Mouse (Mus musculus) forebrain, embryonic 11.5 days (tissue): ENCODE data around the gene Atp2b2. TPM values are rescaled to one million over a fixed set of nuclear protein-coding genes. Genes with fewer than 3 reads are reported as not detected.

Experiments
- ATAC-seq: fragments of 200-750 bp; cut with Nextera tagmentation; replicated peaks from 2 replicates; pipeline ENCODE4 v1.8.0; 2017; ENCODE audit warnings: moderate TSS enrichment; ENCODE audit not compliant: low FRiP score
- DNase-seq: peaks from one replicate; pipeline ENCODE4 v3.0.0-alpha.2; 2017; ENCODE audit warnings: low spot score
- H3K27ac ChIP-seq: fragments of 300-500 bp; sonication (generic); 2 replicates; pipeline ENCODE4 v1.5.1; 2014; ENCODE audit warnings: low read depth, low read length
- H3K27me3 ChIP-seq: fragments of 300-500 bp; sonication (generic); 2 replicates; pipeline ENCODE4 v1.6.1; 2014; ENCODE audit warnings: mild to moderate bottlenecking, low read length, mixed read lengths; ENCODE audit not compliant: control insufficient read depth, insufficient read depth
- H3K36me3 ChIP-seq: fragments of 300-500 bp; sonication (generic); 2 replicates; pipeline ENCODE4 v1.6.1; 2014; ENCODE audit warnings: mild to moderate bottlenecking, low read length, moderate library complexity, mixed read lengths; ENCODE audit not compliant: control insufficient read depth, insufficient read depth
- H3K4me1 ChIP-seq: fragments of 300-500 bp; sonication (generic); replicated peaks from 2 replicates; pipeline ENCODE4 v1.6.1; 2014; ENCODE audit warnings: low read length, mixed read lengths; ENCODE audit not compliant: control insufficient read depth, insufficient read depth
- H3K4me2 ChIP-seq: fragments of 300-500 bp; sonication (generic); 2 replicates; pipeline ENCODE4 v1.6.1; 2014; ENCODE audit warnings: low read depth, mild to moderate bottlenecking, low read length, moderate library complexity, mixed read lengths; ENCODE audit not compliant: severe bottlenecking
- H3K4me3 ChIP-seq: fragments of 300-500 bp; sonication (generic); 2 replicates; pipeline ENCODE4 v1.5.1; 2014; ENCODE audit warnings: low read depth, low read length
- H3K9ac ChIP-seq: fragments of 300-500 bp; sonication (generic); 2 replicates; pipeline ENCODE4 v1.6.1; 2014; ENCODE audit warnings: low read length
- H3K9me3 ChIP-seq: fragments of 300-500 bp; sonication (generic); 2 replicates; pipeline ENCODE4 v1.6.1; 2016; ENCODE audit warnings: low read length, mixed read lengths; ENCODE audit not compliant: control insufficient read depth
- WGBS: fragments of 180-500 bp; shearing (Covaris S2); extraction: QIAGEN DNeasy Blood & Tissue Kit; methylation state at CpG from one replicate; pipeline ENCODE4 v1.1.7; 2014; 5-methylcytosine and 5-hydroxymethylcytosine counted together
- polyA plus RNA-seq: library from polyadenylated mRNA; unstranded; fragments of >200 nt; fragmentation: Nextera tagmentation; extraction: Ambion mirVana; gene quantifications from 2 replicates; pipeline ENCODE4 v1.2.1, GENCODE M21; 2014

The Atp2b2 gene
- polyA plus RNA-seq, 1 experiment from 2014 or later = 2.5 TPM

- Histone ChIP-seq H3K4me1 (peaks cover 25% of the 10 kb centered on the region), H3K27me3 (no peaks in the 10 kb centered on the region)
- 64% methylated on average over 8 of the region's 8 CpGs for WGBS
Observed at GRCm38 (mm10) chr6:113934692-113935091, 107.7 kb downstream of the Atp2b2 start.

GRCm38 (mm10) chr6:113933261-113934151, 108.9 kb downstream of the Atp2b2 start:
- Histone ChIP-seq H3K36me3 (no peaks in the 10 kb centered on the region), H3K4me3 (no peak overlapping the region), H3K4me2 (no peak overlapping the region), H3K27me3 (no peaks in the 10 kb centered on the region), H3K27ac (no peak overlapping the region), H3K4me1 (peaks cover 25% of the 10 kb centered on the region), H3K9ac (no peak overlapping the region), H3K9me3 (no peaks in the 10 kb centered on the region)
- 59% methylated on average over 14 of the region's 14 CpGs for WGBS
- ATAC-seq = no peak
- no peak for DNase-seq

More at GRCm38 (mm10) chr6:113934692-113935091, 107.7 kb downstream of the Atp2b2 start:
- Histone ChIP-seq H3K4me3 (no peak overlapping the region), H3K9me3 (no peaks in the 10 kb centered on the region), H3K9ac (no peak overlapping the region), H3K27ac (no peak overlapping the region), H3K36me3 (no peaks in the 10 kb centered on the region), H3K4me2 (no peak overlapping the region)
- DNase-seq (no peak), ATAC-seq (no peak)

GRCm38 (mm10) chr6:113929191-113929875, 113.1 kb downstream of the Atp2b2 start:
- Histone ChIP-seq H3K4me1 (peaks cover 6% of the 10 kb centered on the region; the same call in 1 of the 2 replicates), H3K4me2 (no peak overlapping the region), H3K4me3 (no peak overlapping the region), H3K27ac (no peak overlapping the region), H3K9ac (no peak overlapping the region), H3K27me3 (no peaks in the 10 kb centered on the region), H3K36me3 (no peaks in the 10 kb centered on the region), H3K9me3 (no peaks in the 10 kb centered on the region)
- ATAC-seq (no peak), DNase-seq (no peak)
- WGBS = 79% methylated on average over 7 of the region's 8 CpGs

- WGBS = 86% methylated on average over 4 of the region's 4 CpGs
- no peaks in the 10 kb centered on the region for H3K9me3 ChIP-seq
- no peak for ATAC-seq
- no peaks in the 10 kb centered on the region for H3K36me3 ChIP-seq
- no peaks in the 10 kb centered on the region for H3K27me3 ChIP-seq
- H3K27ac ChIP-seq = no peak overlapping the region
- no peak for DNase-seq
- H3K4me2 ChIP-seq = no peak overlapping the region
- H3K4me1 ChIP-seq = no peaks in the 10 kb centered on the region
- no peak overlapping the region for H3K4me3 ChIP-seq
- H3K9ac ChIP-seq = no peak overlapping the region
Observed at GRCm38 (mm10) chr6:113923249-113923648, 119.2 kb downstream of the Atp2b2 start.

- Histone ChIP-seq H3K9ac (no peak overlapping the region), H3K27ac (no peak overlapping the region), H3K4me1 (no peaks in the 10 kb centered on the region), H3K9me3 (no peaks in the 10 kb centered on the region), H3K4me3 (no peak overlapping the region), H3K36me3 (no peaks in the 10 kb centered on the region), H3K27me3 (no peaks in the 10 kb centered on the region), H3K4me2 (no peak overlapping the region)
- 86% methylated on average over 5 of the region's 5 CpGs for WGBS
- ATAC-seq = no peak
- no peak for DNase-seq
Observed at GRCm38 (mm10) chr6:113920466-113920865, 121.9 kb downstream of the Atp2b2 start.

DNA sequence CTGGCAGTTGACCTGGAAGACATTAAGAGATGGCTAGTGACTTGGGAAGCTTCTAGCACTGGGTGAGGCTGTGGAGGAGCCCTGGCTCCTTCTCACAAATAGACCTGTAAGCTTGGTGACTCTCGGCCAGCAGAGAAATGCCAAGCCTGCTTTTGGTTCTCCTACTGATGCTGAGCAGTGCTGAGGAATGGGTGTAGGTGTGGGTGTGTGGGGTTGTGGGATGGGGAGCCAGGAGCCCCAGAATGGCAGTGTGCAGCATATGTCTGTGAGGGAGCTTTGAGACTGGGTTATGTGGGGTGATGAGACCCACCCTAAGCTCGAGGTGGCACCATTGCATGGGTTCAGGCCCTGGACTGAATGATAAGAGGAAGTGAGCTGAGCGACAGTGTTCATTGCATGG, 129.7 kb downstream of the Atp2b2 start:
- DNase-seq (no peak), ATAC-seq (no peak)
- Histone ChIP-seq H3K36me3 (no peaks in the 10 kb centered on the region), H3K27me3 (no peaks in the 10 kb centered on the region), H3K4me3 (no peak overlapping the region), H3K27ac (no peak overlapping the region), H3K4me2 (no peak overlapping the region), H3K9ac (no peak overlapping the region), H3K4me1 (no peaks in the 10 kb centered on the region), H3K9me3 (no peaks in the 10 kb centered on the region)
- WGBS = 83% methylated on average over 3 of the region's 3 CpGs

DNA sequence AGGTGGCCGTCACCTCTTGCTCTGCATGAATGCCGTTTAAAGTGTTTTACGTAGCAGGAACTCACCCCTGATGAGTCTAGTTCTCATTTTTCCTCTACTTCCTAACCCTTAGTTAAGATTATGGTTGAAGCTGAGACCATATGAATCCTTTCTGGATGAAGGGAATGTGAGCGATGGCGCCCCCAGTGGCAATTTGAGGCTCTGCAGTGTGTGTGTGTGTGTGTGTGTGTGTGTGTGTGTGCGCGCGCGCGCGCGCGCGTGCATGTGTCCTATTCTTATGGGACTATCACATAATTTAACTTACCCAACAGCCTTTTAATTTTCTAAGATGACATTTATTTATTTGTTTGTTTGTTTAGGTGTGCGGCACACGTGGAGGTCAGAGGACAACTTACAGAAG, 131.3 kb downstream of the Atp2b2 start:
- no peak for ATAC-seq
- 76% methylated on average over 16 of the region's 16 CpGs for WGBS
- no peak overlapping the region for H3K27ac ChIP-seq
- no peak overlapping the region for H3K9ac ChIP-seq
- H3K4me2 ChIP-seq = no peak overlapping the region
- no peaks in the 10 kb centered on the region for H3K27me3 ChIP-seq
- DNase-seq = no peak
- H3K9me3 ChIP-seq = no peaks in the 10 kb centered on the region
- H3K36me3 ChIP-seq = no peaks in the 10 kb centered on the region
- H3K4me3 ChIP-seq = no peak overlapping the region
- no peaks in the 10 kb centered on the region for H3K4me1 ChIP-seq

DNA sequence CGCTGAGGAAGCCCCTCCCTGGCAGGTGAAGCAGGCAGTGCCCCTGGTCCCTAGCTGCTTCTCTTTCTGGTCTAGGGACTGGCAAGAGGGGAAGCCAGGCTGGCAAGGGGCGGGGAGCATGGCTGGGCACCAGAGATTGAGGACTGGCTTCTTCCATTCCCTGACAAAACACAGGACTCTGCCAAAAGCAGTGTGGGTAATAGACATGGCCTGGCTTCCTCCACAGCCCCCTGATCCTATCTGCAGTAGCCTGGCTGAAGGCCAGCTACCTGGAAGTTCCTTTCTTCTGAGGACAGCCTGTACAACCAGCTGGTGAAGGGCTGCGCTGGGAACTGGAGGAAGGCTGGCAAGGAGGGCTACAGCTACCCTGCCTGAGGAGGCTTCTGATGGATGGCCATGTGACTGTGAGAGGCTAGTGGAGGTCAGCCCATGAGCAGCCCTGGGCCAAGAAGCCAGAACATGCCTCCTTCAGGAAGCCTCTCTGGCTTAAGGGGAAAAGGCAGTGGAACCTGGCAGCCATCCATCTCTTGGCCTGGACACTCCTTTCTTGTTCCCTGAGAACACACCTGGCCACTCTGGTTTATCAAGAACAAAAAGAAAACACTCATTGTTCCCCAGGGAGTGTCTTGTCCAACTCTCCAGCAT, 131.9 kb downstream of the Atp2b2 start:
- Histone ChIP-seq H3K9me3 (no peaks in the 10 kb centered on the region), H3K27me3 (no peaks in the 10 kb centered on the region), H3K36me3 (no peaks in the 10 kb centered on the region), H3K4me1 (no peaks in the 10 kb centered on the region), H3K9ac (no peak overlapping the region), H3K4me2 (no peak overlapping the region), H3K27ac (no peak overlapping the region), H3K4me3 (no peak overlapping the region)
- ATAC-seq (no peak), DNase-seq (no peak)
- 93% methylated on average over 3 of the region's 3 CpGs for WGBS
